Mouse (Mus musculus): Measurements from ENCODE around the gene Rbm19. TPM values are rescaled to one million over a fixed set of nuclear protein-coding genes. Genes with fewer than 3 reads are reported as not detected.
"Not testable (repeated sequence)": the region's sequence is repeated elsewhere in the genome, so short reads cannot be mapped to it uniquely, and the experiment has no call there.

The Rbm19 gene
- polyA plus RNA-seq, 1 experiment from 2014 or later: 28.4 TPM

DNA sequence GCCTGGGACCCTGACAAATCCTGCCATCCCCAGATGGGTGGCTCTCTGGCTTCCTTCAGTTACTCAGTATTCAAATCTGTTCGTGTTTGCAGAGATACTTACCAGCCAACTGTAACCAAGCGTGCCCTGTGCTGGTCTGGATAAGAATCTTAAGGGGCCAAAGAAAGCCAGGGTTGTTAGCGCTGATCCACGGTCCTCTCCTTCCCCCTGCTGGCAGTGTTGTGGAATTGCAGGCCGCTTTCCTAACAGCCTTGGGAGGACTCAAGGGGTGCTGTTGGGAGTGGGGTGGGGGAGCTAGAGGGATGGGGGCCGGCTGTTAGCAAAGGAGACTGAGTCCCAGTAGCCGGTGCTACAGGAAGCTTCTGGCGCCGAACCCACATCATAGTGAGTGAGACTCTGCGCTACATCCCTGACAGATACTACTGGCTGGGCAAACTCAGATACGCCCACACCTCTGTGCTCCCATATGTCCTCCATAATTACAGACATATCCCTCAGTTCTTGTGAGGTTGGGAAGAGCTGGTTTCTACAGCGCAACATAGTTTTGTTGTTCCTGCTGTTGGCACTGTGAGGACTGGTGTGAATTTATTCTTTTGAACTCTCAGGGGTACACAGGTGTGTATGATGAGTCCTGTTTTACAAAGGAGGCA, 9.7 kb upstream of the Rbm19 start:
- WGBS: 26% methylated on average over 12 of the region's 12 CpGs
- Histone ChIP-seq H3K4me3 (no peak overlapping the region), H3K9me3 (no peaks in the 10 kb centered on the region), H3K4me1 (0 out of 2 replicates have a peak, but pooled peaks cover 3% of the 10 kb centered on the region), H3K27me3 (peaks cover 17% of the 10 kb centered on the region), H3K36me3 (no peaks in the 10 kb centered on the region), H3K9ac (no peak overlapping the region), H3K4me2 (no peak overlapping the region), H3K27ac (no peak overlapping the region)
- no peak for ATAC-seq (ENCODE audit: insufficient number of reproducible peaks, insufficient read depth, low FRiP score, low TSS enrichment, low read depth)

DNA sequence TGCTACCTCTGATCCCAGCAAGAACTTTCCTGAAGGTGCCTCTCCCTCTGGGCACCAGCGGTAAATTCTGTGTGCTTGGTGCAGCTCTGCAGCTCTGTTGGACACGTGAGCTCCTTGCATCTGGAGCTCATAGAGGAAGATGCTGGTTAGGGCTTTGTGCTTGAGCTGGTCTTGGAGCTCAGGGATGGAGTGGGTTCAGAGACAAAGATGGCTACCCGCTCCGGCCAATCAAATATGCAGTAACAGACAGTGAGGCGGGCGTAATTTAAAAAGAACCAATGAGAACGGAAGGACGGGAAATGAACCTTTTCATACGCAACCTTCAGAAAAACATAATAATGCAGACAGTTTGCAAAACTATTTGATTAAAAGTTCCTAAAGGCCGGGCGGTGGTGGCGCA, 1.9 kb upstream of the Rbm19 start:
- no peaks in the 10 kb centered on the region for H3K27me3 ChIP-seq
- no peak overlapping the region for H3K4me2 ChIP-seq
- H3K36me3 ChIP-seq: peaks cover 5% of the 10 kb centered on the region
- H3K4me1 ChIP-seq: peaks cover 7% of the 10 kb centered on the region
- H3K9ac ChIP-seq: no peak overlapping the region
- no peak for ATAC-seq (ENCODE audit: insufficient number of reproducible peaks, insufficient read depth, low FRiP score, low TSS enrichment, low read depth)
- no peak overlapping the region for H3K27ac ChIP-seq
- H3K9me3 ChIP-seq: no peaks in the 10 kb centered on the region
- 87% methylated on average over 12 of the region's 12 CpGs for WGBS
- H3K4me3 ChIP-seq: no peak overlapping the region

DNA sequence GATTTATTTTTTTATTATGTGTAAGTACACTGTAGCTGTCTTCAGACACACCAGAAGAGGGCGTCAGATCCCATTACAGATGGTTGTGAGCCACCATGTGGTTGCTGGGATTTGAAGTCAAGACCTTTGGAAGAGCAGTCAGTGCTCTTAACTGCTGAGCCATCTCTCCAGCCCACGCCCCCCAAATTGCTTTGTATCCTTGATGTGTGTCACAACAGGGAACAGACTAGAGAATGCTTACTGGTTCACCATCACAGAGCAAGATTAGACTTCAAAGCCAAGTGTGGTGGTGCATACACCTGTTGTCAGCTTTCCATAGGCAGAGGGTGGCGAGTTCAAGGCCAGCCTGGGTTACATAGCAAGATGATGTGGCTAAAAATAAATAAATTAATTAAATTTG, 896 bp downstream of the Rbm19 start:
- WGBS: 50% methylated on average over 3 of the region's 3 CpGs
- H3K27ac ChIP-seq; ATAC-seq (ENCODE audit: insufficient number of reproducible peaks, insufficient read depth, low FRiP score, low TSS enrichment, low read depth); H3K4me1 ChIP-seq; H3K9ac ChIP-seq; H3K9me3 ChIP-seq; H3K27me3 ChIP-seq: not testable (repeated sequence)
- H3K4me2 ChIP-seq: peak overlapping the region; percentile 87
- H3K4me3 ChIP-seq: peak overlapping the region; percentile 84
- peaks cover 33% of the 10 kb centered on the region for H3K36me3 ChIP-seq

DNA sequence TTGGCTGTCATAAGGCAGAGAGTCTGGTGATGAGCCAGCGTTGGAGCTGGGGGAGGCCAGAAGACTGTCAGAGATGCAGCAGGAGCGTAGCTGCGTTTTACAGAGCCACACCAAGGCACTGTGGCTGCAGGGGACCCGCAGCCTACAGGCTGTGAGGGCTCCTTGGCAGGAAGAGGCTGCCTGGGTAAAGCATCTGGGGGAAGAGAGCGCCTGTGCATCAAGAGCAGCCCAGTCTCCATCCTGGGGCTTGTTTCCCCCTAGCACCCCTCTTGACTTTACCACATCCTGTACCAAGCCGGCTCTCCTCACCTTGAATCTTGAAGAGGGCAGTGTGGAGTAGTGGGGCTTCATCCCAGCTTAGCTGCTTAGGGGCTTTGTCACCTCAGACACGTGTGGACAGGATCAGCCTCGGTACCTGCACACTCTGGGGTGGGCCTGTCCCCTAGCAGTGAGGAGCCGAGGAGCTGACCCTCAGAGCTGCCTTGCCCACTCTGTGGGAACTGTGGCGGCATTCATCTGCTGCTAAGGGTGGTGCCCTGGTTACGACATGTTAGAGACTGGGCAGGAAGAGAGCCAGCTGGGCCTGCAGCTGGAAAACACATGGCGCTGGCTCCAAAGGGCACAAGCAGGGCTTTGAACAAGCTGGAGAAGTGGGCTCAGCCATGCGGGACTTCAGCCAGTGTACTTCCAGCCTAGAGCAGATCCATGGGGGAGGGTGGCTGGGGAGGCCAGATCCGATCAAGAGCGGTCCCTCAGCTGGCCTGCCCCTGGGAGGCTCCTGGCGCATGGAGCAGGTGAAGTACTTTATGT, 8.8 kb downstream of the Rbm19 start:
- 86% methylated on average over 16 of the region's 16 CpGs for WGBS
- Histone ChIP-seq H3K27ac (no peak overlapping the region), H3K36me3 (peaks cover 99% of the 10 kb centered on the region), H3K27me3 (no peaks in the 10 kb centered on the region), H3K4me2 (no peak overlapping the region), H3K9me3 (no peaks in the 10 kb centered on the region), H3K9ac (no peak overlapping the region), H3K4me1 (no peaks in the 10 kb centered on the region), H3K4me3 (no peak overlapping the region)
- ATAC-seq (ENCODE audit: insufficient number of reproducible peaks, insufficient read depth, low FRiP score, low TSS enrichment, low read depth): no peak

DNA sequence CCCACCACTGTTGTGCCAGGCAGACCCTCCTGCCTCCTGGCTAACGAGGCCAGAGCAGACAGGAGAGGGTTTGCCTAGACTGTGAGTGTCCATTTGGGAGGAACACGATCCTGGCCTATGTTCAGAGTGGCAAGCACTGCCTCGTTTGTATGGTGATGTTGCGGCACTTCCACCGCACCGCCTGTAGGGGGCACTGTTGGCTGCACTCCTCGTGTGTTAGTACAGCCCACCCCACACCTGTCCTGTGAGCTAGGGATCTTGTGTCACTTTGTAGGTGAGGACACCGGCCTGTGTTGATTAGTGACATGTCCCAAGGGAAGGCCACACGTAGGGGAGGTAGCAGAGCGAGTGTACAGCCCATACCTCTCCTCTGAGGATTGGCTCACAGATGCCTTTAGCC, 11.4 kb downstream of the Rbm19 start:
- peaks cover 98% of the 10 kb centered on the region for H3K36me3 ChIP-seq
- WGBS: 51% methylated on average over 10 of the region's 10 CpGs
- no peak overlapping the region for H3K4me2 ChIP-seq
- no peaks in the 10 kb centered on the region for H3K9me3 ChIP-seq
- no peak overlapping the region for H3K9ac ChIP-seq
- ATAC-seq (ENCODE audit: insufficient number of reproducible peaks, insufficient read depth, low FRiP score, low TSS enrichment, low read depth): no peak
- no peaks in the 10 kb centered on the region for H3K4me1 ChIP-seq
- H3K27me3 ChIP-seq: no peaks in the 10 kb centered on the region
- H3K4me3 ChIP-seq: no peak overlapping the region
- no peak overlapping the region for H3K27ac ChIP-seq

DNA sequence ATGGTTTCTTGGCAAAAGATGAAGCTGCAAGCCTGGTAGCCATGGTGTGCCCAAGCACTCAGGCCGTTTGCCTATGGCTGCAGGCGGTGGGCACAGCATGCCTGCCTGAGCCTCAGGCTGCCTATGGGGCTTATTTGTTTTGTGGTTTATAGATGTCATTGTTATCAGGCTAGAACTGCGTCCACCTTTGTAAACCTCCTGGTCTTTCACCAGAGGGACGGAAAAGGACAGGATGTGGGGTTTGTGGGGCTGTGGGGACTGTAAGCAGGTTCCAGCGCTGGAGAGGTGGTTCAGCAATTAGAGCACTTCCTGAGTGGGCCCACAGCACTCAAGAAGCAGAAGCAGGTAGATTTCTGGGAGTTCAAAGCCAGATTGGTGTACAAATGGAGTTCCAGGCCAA, 12.2 kb downstream of the Rbm19 start:
- Histone ChIP-seq H3K9me3 (no peaks in the 10 kb centered on the region), H3K4me3 (no peak overlapping the region), H3K36me3 (peaks cover 98% of the 10 kb centered on the region), H3K9ac (no peak overlapping the region), H3K27ac (no peak overlapping the region), H3K4me2 (no peak overlapping the region), H3K27me3 (no peaks in the 10 kb centered on the region), H3K4me1 (no peaks in the 10 kb centered on the region)
- WGBS: 89% methylated on average over 5 of the region's 5 CpGs
- ATAC-seq (ENCODE audit: insufficient number of reproducible peaks, insufficient read depth, low FRiP score, low TSS enrichment, low read depth): no peak

DNA sequence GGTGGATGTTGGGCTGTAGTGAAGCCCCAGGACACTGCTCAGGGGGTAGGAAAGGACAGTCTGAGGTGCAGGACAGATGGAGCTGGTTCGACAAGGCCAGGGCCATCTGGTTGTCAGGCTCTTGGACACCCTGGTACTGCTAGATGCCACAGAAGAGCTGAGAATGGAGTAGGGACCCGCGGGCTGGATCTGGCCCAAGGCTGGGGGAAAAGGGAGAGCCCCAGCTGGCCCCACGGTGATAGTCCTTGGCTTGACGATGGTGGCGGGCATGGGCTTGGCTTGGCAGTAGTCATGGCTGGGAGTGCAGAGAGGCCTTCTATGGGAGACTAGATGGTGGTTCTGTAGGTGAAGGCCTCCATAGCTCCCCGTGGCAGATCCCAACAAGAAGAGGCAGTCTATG, 12.8 kb downstream of the Rbm19 start:
- 93% methylated on average over 7 of the region's 7 CpGs for WGBS

DNA sequence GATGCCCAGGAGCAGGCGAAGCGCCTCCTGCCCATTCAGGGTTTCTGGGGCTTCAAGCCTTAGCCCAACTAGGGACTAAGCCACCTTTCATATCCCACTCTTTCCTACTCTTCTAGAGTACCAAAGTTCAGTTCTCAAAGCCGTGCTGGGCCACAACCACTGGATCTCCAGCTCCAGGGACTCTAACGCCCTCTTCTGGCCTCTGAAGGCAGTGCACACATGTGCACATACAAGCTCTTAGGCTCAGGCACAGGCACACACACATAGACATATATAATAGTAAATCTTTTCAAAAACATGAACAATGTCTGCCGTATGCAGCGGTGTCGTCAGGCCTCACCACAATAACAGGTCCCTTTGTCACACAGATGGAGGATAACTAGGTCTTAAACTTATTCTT, 13.5 kb downstream of the Rbm19 start:
- no peak overlapping the region for H3K27ac ChIP-seq
- no peaks in the 10 kb centered on the region for H3K9me3 ChIP-seq
- no peak overlapping the region for H3K4me3 ChIP-seq
- H3K4me2 ChIP-seq: no peak overlapping the region
- no peaks in the 10 kb centered on the region for H3K4me1 ChIP-seq
- ATAC-seq (ENCODE audit: insufficient number of reproducible peaks, insufficient read depth, low FRiP score, low TSS enrichment, low read depth): no peak
- 90% methylated on average over 7 of the region's 7 CpGs for WGBS
- H3K9ac ChIP-seq: no peak overlapping the region
- peaks cover 92% of the 10 kb centered on the region for H3K36me3 ChIP-seq
- H3K27me3 ChIP-seq: no peaks in the 10 kb centered on the region

More for the DNA sequence above, 12.8 kb downstream of the Rbm19 start:
- H3K4me2 ChIP-seq: no peak overlapping the region
- H3K4me3 ChIP-seq: no peak overlapping the region
- ATAC-seq (ENCODE audit: insufficient number of reproducible peaks, insufficient read depth, low FRiP score, low TSS enrichment, low read depth): no peak
- H3K27me3 ChIP-seq: no peaks in the 10 kb centered on the region
- H3K27ac ChIP-seq: no peak overlapping the region
- no peak overlapping the region for H3K9ac ChIP-seq
- no peaks in the 10 kb centered on the region for H3K4me1 ChIP-seq
- no peaks in the 10 kb centered on the region for H3K9me3 ChIP-seq
- peaks cover 94% of the 10 kb centered on the region for H3K36me3 ChIP-seq

DNA sequence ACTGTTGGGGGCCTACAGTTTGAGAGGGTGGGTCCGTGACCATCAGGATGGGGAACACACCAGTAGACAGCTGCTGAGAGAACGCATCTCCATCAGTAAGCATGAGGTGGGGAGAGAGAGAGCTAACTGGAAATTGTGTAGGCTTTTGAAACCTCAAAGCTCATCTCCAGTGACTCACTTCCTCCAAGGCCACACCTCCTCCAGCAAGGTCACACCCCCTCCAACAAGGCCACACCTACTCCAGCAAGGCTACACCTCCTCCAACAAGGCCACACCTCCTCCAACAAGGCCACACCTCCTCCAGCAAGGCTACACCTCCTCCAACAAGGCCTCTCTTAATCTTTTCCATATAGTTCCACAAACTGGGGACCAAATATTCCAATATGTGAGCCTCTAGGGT, 13.9 kb downstream of the Rbm19 start:
- Histone ChIP-seq H3K4me3 (no peak overlapping the region), H3K9ac (no peak overlapping the region), H3K27me3 (no peaks in the 10 kb centered on the region), H3K4me1 (no peaks in the 10 kb centered on the region), H3K4me2 (no peak overlapping the region), H3K9me3 (no peaks in the 10 kb centered on the region), H3K36me3 (peaks cover 92% of the 10 kb centered on the region), H3K27ac (no peak overlapping the region)
- ATAC-seq (ENCODE audit: insufficient number of reproducible peaks, insufficient read depth, low FRiP score, low TSS enrichment, low read depth): no peak
- 93% methylated on average over 2 of the region's 2 CpGs for WGBS

DNA sequence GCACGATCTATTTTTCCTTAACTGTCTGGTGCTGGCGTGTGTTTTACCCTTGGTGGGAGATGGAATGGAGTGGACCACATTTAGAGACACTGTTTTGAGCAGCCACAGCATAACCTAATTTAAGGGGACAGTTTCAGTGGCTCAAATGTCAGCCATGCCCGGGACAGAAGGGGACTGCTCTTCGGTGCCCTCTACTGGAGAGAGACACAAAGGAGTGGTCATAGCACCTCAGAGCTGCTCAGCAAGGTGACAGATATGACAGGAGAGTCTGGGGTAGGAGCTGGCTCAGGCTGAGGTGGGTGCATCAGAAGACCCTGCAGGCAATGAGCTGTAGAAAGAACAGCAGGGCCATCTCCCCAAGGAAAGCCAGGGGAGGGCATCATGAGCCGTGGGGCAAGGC, 15.3 kb downstream of the Rbm19 start:
- H3K4me2 ChIP-seq: no peak overlapping the region
- no peak overlapping the region for H3K27ac ChIP-seq
- no peak for ATAC-seq (ENCODE audit: insufficient number of reproducible peaks, insufficient read depth, low FRiP score, low TSS enrichment, low read depth)
- no peak overlapping the region for H3K4me3 ChIP-seq
- H3K27me3 ChIP-seq: no peaks in the 10 kb centered on the region
- no peak overlapping the region for H3K9ac ChIP-seq
- no peaks in the 10 kb centered on the region for H3K4me1 ChIP-seq
- H3K9me3 ChIP-seq: no peaks in the 10 kb centered on the region
- H3K36me3 ChIP-seq: peaks cover 86% of the 10 kb centered on the region
- WGBS: 53% methylated on average over 5 of the region's 5 CpGs

DNA sequence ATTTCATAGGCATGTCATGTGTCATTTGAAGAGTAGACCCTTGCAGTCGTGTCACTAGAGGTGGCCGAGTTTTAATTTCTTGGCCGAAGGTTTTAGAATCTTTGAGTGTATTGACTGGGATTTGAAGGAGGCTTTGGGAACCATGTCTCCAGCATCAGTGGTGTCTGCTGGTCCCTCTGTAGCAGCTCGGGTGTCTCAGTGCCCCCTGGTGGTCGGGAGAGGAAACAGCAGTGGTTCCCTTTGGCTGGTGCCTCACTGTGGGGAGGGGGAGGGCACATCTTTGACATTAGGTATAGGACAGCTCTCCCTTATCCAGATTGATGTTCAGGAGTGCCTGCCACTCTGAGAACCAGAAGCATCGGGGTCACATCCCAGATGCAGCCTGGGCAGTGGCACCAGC, 17.7 kb downstream of the Rbm19 start:
- WGBS: 35% methylated on average over 6 of the region's 6 CpGs
- Histone ChIP-seq H3K4me1 (no peaks in the 10 kb centered on the region), H3K36me3 (peaks cover 83% of the 10 kb centered on the region), H3K4me3 (no peak overlapping the region), H3K9ac (no peak overlapping the region), H3K4me2 (no peak overlapping the region), H3K27ac (no peak overlapping the region), H3K27me3 (no peaks in the 10 kb centered on the region), H3K9me3 (no peaks in the 10 kb centered on the region)
- ATAC-seq (ENCODE audit: insufficient number of reproducible peaks, insufficient read depth, low FRiP score, low TSS enrichment, low read depth): no peak

DNA sequence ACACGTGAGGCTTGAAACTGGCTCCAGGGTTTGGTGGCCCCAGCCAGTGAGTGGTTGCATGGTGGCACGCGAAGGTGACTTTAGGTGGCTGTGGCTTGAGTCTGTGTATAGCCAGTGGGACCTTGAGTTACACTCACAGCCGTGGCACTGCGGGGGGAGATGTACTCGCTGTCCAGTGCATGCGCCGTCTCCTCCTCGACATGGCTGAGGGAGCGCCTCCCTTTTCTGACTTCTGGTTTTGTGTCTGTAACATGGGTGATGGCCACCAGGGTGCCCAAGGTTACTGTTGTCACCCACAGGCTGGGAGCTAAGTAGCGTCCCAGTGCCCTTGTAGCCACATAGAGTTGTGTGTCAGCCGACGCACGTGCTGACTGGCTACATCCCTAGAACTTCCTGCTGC, 19.1 kb downstream of the Rbm19 start:
- Histone ChIP-seq H3K9me3 (no peaks in the 10 kb centered on the region), H3K27me3 (no peaks in the 10 kb centered on the region), H3K4me1 (no peaks in the 10 kb centered on the region), H3K4me2 (no peak overlapping the region), H3K36me3 (peaks cover 76% of the 10 kb centered on the region), H3K27ac (no peak overlapping the region), H3K4me3 (no peak overlapping the region), H3K9ac (no peak overlapping the region)
- ATAC-seq (ENCODE audit: insufficient number of reproducible peaks, insufficient read depth, low FRiP score, low TSS enrichment, low read depth): no peak
- 91% methylated on average over 14 of the region's 14 CpGs for WGBS
